Mouse (Mus musculus): ENCODE measurements around the gene Olfr686. TPM values are rescaled to one million over a fixed set of nuclear protein-coding genes. Genes with fewer than 3 reads are reported as not detected.

Gene Olfr686
- polyA plus RNA-seq (2015; fragmentation: Nextera tagmentation; extraction: Ambion mirVana), result not detected in 2 replicates

DNA sequence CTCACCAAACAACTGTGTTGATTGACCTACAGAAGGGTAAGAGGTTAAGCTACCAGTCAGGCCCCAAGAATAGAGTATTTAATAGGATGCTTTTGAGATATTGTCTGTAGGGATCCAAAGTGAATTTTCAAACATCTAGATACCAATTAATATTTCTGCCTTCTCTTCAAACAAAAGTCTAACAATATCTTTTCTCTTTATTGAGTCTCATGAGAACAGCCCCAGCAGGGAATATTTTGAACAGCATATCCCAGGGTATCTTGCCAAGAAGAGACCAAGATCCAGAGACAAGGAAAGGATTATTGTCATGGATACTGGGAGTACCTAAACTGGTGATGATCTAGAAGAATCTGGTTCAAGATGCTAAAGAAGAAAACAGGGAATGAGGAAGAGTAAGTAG is at the start of gene Olfr686:
Gene Olfr686 (minus strand): TSS at position 101 of the 400 bp plus-strand sequence.
- Histone ChIP-seq H3K9ac (replicated peaks) (no peak within 1 kb of the TSS), H3K4me1 (replicated peaks) (no peaks in the 10 kb centered on the region), H3K27me3 (no peaks in the 10 kb centered on the region), H3K4me3 (replicated peaks) (no peak within 1 kb of the TSS), H3K9me3 (no peaks in the 10 kb centered on the region), H3K4me2 (replicated peaks) (no peak within 1 kb of the TSS), H3K27ac (no peak within 1 kb of the TSS), H3K36me3 (no peaks in the 10 kb centered on the region)
- ATAC-seq, result no peak

DNA sequence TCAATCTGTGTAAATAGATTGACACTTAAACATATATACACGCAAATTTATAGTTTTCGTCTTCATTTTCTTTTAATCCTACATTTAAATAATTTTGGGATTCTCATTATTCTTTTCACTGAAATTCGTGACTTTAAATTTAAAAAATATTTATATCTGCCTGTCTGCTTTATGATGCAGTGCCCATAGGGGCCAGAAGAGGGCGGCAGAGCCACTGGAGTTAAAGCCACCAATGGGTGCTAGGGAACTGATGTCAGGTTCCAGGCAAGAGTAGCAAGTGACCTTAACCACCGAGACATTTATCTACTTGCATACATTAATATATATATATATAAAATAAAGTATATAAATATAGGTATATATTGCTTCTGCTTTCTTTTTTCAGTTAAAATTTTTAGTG is 49.4 kb upstream of the Olfr686 start:
- H3K4me3 ChIP-seq (replicated peaks), result no peak overlapping the region
- no peak overlapping the region for H3K9ac ChIP-seq (replicated peaks)
- H3K9me3 ChIP-seq, result no peaks in the 10 kb centered on the region
- no peaks in the 10 kb centered on the region for H3K4me1 ChIP-seq (replicated peaks)
- no peak overlapping the region for H3K4me2 ChIP-seq (replicated peaks)
- H3K27me3 ChIP-seq, result no peaks in the 10 kb centered on the region
- WGBS, result 62% methylated on average over 5 of the region's 5 CpGs
- no peak overlapping the region for H3K27ac ChIP-seq
- ATAC-seq, result no peak
- H3K36me3 ChIP-seq, result no peaks in the 10 kb centered on the region

DNA sequence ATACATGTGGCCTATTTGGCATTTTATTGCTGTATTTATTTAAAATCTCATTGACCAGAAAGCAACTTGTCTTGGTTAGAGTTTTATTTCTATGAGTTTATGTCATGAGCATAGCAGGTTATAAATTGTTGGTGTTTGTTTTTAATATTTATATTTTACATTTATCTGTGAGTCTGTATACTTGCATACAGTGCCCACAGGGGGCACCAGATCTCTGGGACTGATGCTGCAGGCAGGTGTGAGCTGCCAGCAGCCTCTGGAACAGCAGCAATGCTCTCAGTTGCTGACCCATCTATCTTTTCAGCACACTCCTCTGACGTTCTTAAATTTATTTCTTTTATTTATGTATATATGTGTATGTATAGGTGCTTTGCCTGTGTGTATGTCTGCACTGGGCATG is 40.9 kb upstream of the Olfr686 start:
- Histone ChIP-seq H3K9me3 (no peaks in the 10 kb centered on the region), H3K27ac (no peak overlapping the region), H3K4me2 (replicated peaks) (no peak overlapping the region), H3K27me3 (no peaks in the 10 kb centered on the region), H3K36me3 (no peaks in the 10 kb centered on the region), H3K4me3 (replicated peaks) (no peak overlapping the region), H3K4me1 (replicated peaks) (no peaks in the 10 kb centered on the region), H3K9ac (replicated peaks) (no peak overlapping the region)
- 73% methylated on average over 1 of the region's 1 CpGs for WGBS
- no peak for ATAC-seq

DNA sequence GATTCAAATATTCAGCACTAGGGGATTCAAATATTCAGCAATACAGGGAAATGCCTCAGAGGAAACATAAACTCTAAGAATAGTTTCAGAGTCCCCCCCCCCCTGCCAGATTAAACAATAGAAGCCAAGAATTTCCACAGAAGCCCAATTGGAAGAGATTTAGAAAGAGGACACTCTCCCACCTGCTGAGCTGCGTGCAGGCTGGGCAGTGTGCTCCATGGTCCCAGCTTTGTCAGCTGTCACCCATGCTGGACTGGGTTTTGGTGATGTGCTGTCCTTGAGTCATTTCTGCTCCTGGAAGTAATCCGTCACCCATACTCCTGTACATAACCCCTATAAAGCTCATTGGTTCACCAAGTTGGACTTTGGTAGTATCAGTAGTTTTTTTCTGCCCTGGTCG is 40.4 kb upstream of the Olfr686 start:
- Histone ChIP-seq H3K4me3 (replicated peaks) (no peak overlapping the region), H3K9me3 (no peaks in the 10 kb centered on the region), H3K36me3 (no peaks in the 10 kb centered on the region), H3K27ac (no peak overlapping the region), H3K4me1 (replicated peaks) (no peaks in the 10 kb centered on the region), H3K27me3 (no peaks in the 10 kb centered on the region), H3K9ac (replicated peaks) (no peak overlapping the region), H3K4me2 (replicated peaks) (no peak overlapping the region)
- WGBS, result 87% methylated on average over 3 of the region's 3 CpGs
- ATAC-seq, result no peak

DNA sequence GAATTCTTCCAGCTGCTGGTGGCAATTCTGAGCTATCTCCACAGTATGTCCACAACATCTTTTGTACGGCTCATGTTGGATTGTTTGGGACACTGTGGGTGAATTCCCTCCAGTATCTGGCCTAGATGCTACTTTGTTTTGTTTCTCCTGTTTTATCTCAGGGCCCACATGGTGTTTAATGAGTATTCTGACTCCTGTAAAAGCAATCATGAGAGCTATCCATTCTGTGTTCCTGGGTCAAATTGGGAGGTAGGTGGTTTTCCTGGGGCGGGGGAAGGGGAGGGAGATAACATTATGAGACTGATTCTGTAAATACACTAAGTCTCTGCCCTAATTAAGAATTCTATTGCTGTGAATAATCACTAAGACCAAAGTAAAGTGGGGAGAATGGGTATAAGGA is 22.1 kb upstream of the Olfr686 start:
- no peaks in the 10 kb centered on the region for H3K9me3 ChIP-seq
- no peak for ATAC-seq
- WGBS, result 92% methylated on average over 2 of the region's 2 CpGs
- H3K9ac ChIP-seq (replicated peaks), result no peak overlapping the region
- no peaks in the 10 kb centered on the region for H3K4me1 ChIP-seq (replicated peaks)
- no peak overlapping the region for H3K27ac ChIP-seq
- no peak overlapping the region for H3K4me3 ChIP-seq (replicated peaks)
- no peak overlapping the region for H3K4me2 ChIP-seq (replicated peaks)
- no peaks in the 10 kb centered on the region for H3K36me3 ChIP-seq
- H3K27me3 ChIP-seq, result no peaks in the 10 kb centered on the region

DNA sequence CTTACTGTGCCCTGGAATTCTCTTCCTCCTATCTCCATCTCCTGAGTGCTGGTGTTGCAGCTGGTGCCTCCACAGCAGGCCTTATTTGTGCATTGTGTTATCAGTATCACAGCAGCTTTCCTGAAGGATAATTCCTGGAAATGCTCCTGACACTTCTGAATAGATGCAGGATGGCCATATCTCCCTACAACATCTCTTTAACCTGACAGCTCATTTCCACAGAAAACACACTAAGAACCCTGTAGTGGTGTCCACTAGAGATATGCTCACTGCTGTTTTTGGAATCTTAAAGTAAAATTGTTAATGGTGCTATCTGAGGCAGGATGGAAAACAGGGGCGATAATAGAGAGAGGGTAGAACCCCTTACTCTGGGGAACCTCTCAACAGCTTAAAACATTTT is 20.9 kb upstream of the Olfr686 start:
- Histone ChIP-seq H3K27ac (no peak overlapping the region), H3K36me3 (no peaks in the 10 kb centered on the region), H3K9ac (replicated peaks) (no peak overlapping the region), H3K4me1 (replicated peaks) (no peaks in the 10 kb centered on the region), H3K4me2 (replicated peaks) (no peak overlapping the region), H3K9me3 (no peaks in the 10 kb centered on the region), H3K4me3 (replicated peaks) (no peak overlapping the region), H3K27me3 (no peaks in the 10 kb centered on the region)
- 83% methylated on average over 1 of the region's 1 CpGs for WGBS
- ATAC-seq, result no peak

DNA sequence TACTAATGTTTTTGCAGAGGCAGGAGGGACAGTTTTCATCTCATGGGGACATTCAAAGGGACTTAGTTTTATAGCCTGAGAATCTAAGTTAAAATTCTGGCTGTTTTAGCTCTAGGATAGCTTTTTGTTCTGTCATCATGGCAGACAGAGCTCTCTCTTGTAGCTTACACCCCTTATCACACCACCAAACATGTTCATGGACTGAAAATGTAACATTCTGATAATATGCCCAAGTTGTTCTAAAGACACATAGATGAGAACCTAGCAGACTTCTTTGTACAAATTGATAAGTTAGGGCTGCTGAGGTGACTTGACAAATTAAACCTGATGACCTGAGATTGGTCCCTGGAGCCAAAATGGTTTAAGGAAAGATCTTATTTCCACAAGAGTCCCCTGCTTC is 19.4 kb upstream of the Olfr686 start:
- Histone ChIP-seq H3K4me3 (replicated peaks) (no peak overlapping the region), H3K27me3 (no peaks in the 10 kb centered on the region), H3K4me2 (replicated peaks) (no peak overlapping the region), H3K9ac (replicated peaks) (no peak overlapping the region), H3K9me3 (no peaks in the 10 kb centered on the region), H3K4me1 (replicated peaks) (no peaks in the 10 kb centered on the region), H3K36me3 (no peaks in the 10 kb centered on the region), H3K27ac (no peak overlapping the region)
- no peak for ATAC-seq

DNA sequence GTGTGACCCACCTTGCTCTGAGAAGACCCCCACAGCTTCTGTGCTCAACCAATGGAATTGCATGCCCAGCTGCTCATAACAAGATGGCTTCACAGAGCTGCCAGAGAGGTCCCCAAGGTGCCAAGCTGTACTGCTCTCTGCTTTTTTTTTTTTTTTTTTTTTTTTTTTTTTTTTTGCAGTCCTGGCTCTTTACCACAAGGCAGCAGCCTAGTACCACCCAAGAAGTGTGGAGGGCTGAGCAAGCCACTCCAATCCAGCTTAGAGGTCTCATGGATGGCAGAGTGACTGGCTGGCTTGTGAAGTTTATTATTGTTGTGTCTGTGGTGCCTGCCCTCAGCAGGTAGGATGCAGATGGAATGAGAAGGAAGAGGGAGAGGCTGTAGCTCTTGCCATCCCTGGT is 18.8 kb upstream of the Olfr686 start:
- H3K27me3 ChIP-seq, result no peaks in the 10 kb centered on the region
- no peak overlapping the region for H3K4me2 ChIP-seq (replicated peaks)
- no peak overlapping the region for H3K4me3 ChIP-seq (replicated peaks)
- no peak overlapping the region for H3K9ac ChIP-seq (replicated peaks)
- no peaks in the 10 kb centered on the region for H3K9me3 ChIP-seq
- H3K27ac ChIP-seq, result no peak overlapping the region
- no peaks in the 10 kb centered on the region for H3K36me3 ChIP-seq
- no peak for ATAC-seq
- no peaks in the 10 kb centered on the region for H3K4me1 ChIP-seq (replicated peaks)

DNA sequence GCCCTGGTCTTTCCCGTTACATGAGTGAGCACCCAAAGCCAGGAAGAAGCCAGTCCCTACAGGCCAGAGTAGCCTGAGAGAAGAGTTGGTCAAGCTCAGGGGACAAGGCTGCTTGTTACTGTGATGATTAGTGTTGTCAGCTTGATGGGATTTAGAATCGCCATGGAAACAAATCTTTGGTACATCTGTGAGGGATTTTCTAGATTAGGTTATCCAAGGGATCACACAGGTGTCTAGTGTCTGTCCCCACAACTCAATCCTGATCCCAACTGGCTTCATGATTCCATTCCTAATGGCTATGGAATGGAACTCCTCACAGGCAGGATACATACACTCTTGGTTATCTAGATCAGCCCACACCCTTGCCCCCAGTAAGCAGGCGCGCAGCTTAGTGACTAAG is 11.0 kb upstream of the Olfr686 start:
- no peak overlapping the region for H3K9ac ChIP-seq (replicated peaks)
- 57% methylated on average over 4 of the region's 4 CpGs for WGBS
- no peak overlapping the region for H3K4me3 ChIP-seq (replicated peaks)
- no peaks in the 10 kb centered on the region for H3K27me3 ChIP-seq
- H3K9me3 ChIP-seq, result no peaks in the 10 kb centered on the region
- no peak overlapping the region for H3K27ac ChIP-seq
- no peaks in the 10 kb centered on the region for H3K4me1 ChIP-seq (replicated peaks)
- H3K36me3 ChIP-seq, result no peaks in the 10 kb centered on the region
- H3K4me2 ChIP-seq (replicated peaks), result no peak overlapping the region
- no peak for ATAC-seq

DNA sequence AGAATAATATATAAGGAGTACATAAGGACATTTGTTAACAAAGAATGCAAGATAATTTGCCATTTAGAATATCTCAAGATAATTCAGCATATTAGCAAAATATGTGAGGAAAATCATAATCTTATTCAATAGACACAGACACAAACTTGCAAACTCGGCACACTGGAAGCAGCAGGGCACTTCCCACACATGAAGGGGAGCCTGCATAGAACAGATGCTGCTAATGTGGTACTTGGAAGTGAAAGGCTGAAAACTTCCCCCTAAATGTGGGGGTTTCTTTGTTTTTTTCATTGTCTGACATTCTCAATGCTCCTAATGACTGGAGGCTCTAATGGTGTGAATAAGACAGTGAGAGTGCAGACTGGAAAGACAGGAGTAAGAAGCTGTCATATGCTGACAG is 7.5 kb upstream of the Olfr686 start:
- H3K27ac ChIP-seq, result no peak overlapping the region
- H3K27me3 ChIP-seq, result no peaks in the 10 kb centered on the region
- H3K4me3 ChIP-seq (replicated peaks), result no peak overlapping the region
- WGBS, result 51% methylated on average over 1 of the region's 1 CpGs
- H3K36me3 ChIP-seq, result no peaks in the 10 kb centered on the region
- no peak for ATAC-seq
- no peaks in the 10 kb centered on the region for H3K9me3 ChIP-seq
- no peak overlapping the region for H3K4me2 ChIP-seq (replicated peaks)
- no peaks in the 10 kb centered on the region for H3K4me1 ChIP-seq (replicated peaks)
- H3K9ac ChIP-seq (replicated peaks), result no peak overlapping the region

DNA sequence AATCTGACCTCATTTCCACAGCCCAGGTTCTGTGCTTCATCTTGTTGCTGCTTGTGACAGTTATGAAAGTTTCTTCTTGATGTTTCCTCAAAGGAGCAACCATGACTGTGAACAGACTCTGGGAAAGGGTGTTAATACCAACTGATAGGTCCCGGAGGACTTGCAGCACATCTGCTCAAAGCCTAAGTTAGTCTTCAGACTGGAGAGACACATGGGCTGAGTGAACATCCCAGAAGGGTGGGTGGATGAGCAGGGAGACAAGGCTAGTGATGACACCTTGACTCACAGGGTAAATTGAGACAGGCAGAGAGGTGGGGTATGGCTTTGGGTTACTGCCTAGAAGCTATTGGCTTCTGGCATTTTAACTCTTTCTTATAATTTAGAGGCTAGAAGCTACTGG is 21.4 kb downstream of the Olfr686 start, which contains the start of gene Olfr685:
Gene Olfr685 (minus strand): TSS at position 101 of the 400 bp plus-strand sequence.
- H3K9ac ChIP-seq (replicated peaks), result no peak within 1 kb of the TSS
- ATAC-seq, result no peak
- no peak within 1 kb of the TSS for H3K4me3 ChIP-seq (replicated peaks)
- H3K9me3 ChIP-seq, result no peaks in the 10 kb centered on the region
- no peaks in the 10 kb centered on the region for H3K36me3 ChIP-seq
- H3K4me1 ChIP-seq (replicated peaks), result no peaks in the 10 kb centered on the region
- no peak within 1 kb of the TSS for H3K4me2 ChIP-seq (replicated peaks)
- no peak within 1 kb of the TSS for H3K27ac ChIP-seq
- 97% methylated on average over 1 of the region's 1 CpGs for WGBS
- no peaks in the 10 kb centered on the region for H3K27me3 ChIP-seq

DNA sequence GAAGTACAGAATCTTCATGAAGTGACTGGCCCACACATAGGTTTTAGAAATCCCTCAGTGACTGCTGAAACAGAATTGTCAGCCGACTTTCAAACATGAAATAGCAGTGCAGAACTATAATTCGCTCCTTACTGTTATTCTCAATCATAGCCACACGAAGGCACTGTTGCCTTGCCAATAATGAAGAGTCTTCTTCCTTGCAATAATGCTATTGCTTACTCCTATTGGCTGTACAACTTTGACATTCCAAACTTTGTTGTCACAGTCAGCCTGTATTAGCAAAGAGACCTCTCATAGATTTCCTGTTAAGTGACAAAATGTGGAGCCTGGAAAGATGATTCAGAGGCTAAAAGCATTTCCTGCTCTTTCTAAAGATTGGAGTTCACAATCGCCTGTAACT is 36.5 kb downstream of the Olfr686 start:
- no peaks in the 10 kb centered on the region for H3K9me3 ChIP-seq
- no peak for ATAC-seq
- 55% methylated on average over 4 of the region's 4 CpGs for WGBS
- no peaks in the 10 kb centered on the region for H3K4me1 ChIP-seq (replicated peaks)
- H3K9ac ChIP-seq (replicated peaks), result no peak overlapping the region
- no peaks in the 10 kb centered on the region for H3K27me3 ChIP-seq
- no peak overlapping the region for H3K4me3 ChIP-seq (replicated peaks)
- H3K36me3 ChIP-seq, result no peaks in the 10 kb centered on the region
- no peak overlapping the region for H3K27ac ChIP-seq
- no peak overlapping the region for H3K4me2 ChIP-seq (replicated peaks)

DNA sequence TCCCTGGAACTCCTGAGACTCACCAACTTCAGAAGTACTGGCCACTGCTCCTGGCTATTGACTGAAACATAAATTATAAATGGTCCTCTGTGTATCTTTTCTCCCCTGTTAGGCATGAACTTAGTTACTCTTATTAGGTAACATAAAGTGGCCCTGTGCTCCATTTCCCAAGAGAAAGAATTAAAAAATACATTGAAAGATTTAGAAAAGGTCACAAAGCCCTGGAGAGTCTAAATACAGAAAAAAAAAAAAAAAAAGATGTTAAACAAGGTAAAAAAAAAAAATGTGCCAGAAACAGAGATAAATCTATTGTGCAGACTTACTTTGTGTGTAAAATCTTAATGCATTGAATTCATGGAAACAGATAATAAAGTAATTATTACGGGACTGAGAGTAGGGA is 43.7 kb downstream of the Olfr686 start, which contains the start of gene Olfr684:
Gene Olfr684 (minus strand): TSS at position 101 of the 400 bp plus-strand sequence.
- H3K9ac ChIP-seq (replicated peaks), result no peak within 1 kb of the TSS

More for the DNA sequence above, 43.7 kb downstream of the Olfr686 start, which contains the start of gene Olfr684:
- H3K27me3 ChIP-seq, result no peaks in the 10 kb centered on the region
- H3K4me3 ChIP-seq (replicated peaks), result no peak within 1 kb of the TSS
- ATAC-seq, result no peak
- H3K27ac ChIP-seq, result no peak within 1 kb of the TSS
- H3K4me1 ChIP-seq (replicated peaks), result no peaks in the 10 kb centered on the region
- H3K36me3 ChIP-seq, result no peaks in the 10 kb centered on the region
- H3K4me2 ChIP-seq (replicated peaks), result no peak within 1 kb of the TSS
- WGBS, result 79% methylated on average over 1 of the region's 1 CpGs
- H3K9me3 ChIP-seq, result no peaks in the 10 kb centered on the region
